Mouse (Mus musculus) intestine, embryonic 14.5 days (tissue): ENCODE measurements around the gene Rab3c. TPM values are rescaled to one million over a fixed set of nuclear protein-coding genes. Genes with fewer than 3 reads are reported as not detected.

Experiments used
- ATAC-seq: fragments of 200-750 bp; cut with Nextera tagmentation; replicated peaks from 2 replicates; pipeline ENCODE4 v1.8.0; 2017; ENCODE audit warnings: low read depth, moderate number of reproducible peaks, moderate TSS enrichment, moderate library complexity; ENCODE audit not compliant: low FRiP score, low TSS enrichment
- DNase-seq: peaks from one replicate; pipeline ENCODE4 v3.0.0-alpha.2; 2018; ENCODE audit warnings: low spot score
- H3K27ac ChIP-seq: fragments of 300-500 bp; sonication (generic); 2 replicates; pipeline ENCODE4 v1.5.1; 2014; ENCODE audit warnings: low read depth, mild to moderate bottlenecking, control low read depth
- H3K27me3 ChIP-seq: fragments of 300-500 bp; sonication (generic); replicated peaks from 2 replicates; pipeline ENCODE4 v1.6.1; 2014; ENCODE audit warnings: low read length, control low read depth; ENCODE audit not compliant: control insufficient read depth, insufficient read depth
- H3K36me3 ChIP-seq: fragments of 300-500 bp; sonication (generic); 2 replicates; pipeline ENCODE4 v1.6.1; 2014; ENCODE audit warnings: low read length, control low read depth; ENCODE audit not compliant: control insufficient read depth, insufficient read depth
- H3K4me1 ChIP-seq: fragments of 300-500 bp; sonication (generic); replicated peaks from 2 replicates; pipeline ENCODE4 v1.6.1; 2014; ENCODE audit warnings: low read length, control low read depth, mixed read lengths; ENCODE audit not compliant: control insufficient read depth, insufficient read depth
- H3K4me2 ChIP-seq: fragments of 300-500 bp; sonication (generic); 2 replicates; pipeline ENCODE4 v1.6.1; 2014; ENCODE audit warnings: low read length
- H3K4me3 ChIP-seq: fragments of 300-500 bp; sonication (generic); 2 replicates; pipeline ENCODE4 v1.5.1; 2014; ENCODE audit warnings: low read depth, low read length, control low read depth, mixed read lengths
- H3K9ac ChIP-seq: fragments of 300-500 bp; sonication (generic); 2 replicates; pipeline ENCODE4 v1.6.1; 2014; ENCODE audit warnings: mild to moderate bottlenecking, low read length
- H3K9me3 ChIP-seq: fragments of 300-500 bp; sonication (generic); 2 replicates; pipeline ENCODE4 v1.6.1; 2016; ENCODE audit warnings: low read length, control low read depth; ENCODE audit not compliant: control insufficient read depth
- WGBS: fragments of 180-500 bp; shearing (Covaris S2); extraction: QIAGEN DNeasy Blood & Tissue Kit; methylation state at CpG from one replicate; pipeline ENCODE4 v1.1.7; 2014; 5-methylcytosine and 5-hydroxymethylcytosine counted together
- polyA plus RNA-seq: library from polyadenylated mRNA; unstranded; fragments of >200 nt; fragmentation: Nextera tagmentation; extraction: Ambion mirVana; gene quantifications from 2 replicates; pipeline ENCODE4 v1.2.1, GENCODE M21; 2014

The Rab3c gene
- polyA plus RNA-seq, 1 experiment from 2014 or later = 5.5 TPM

GRCm38 (mm10) chr13:110145019-110145418 is 135.8 kb downstream of the Rab3c start:
- H3K9me3 ChIP-seq = no peaks in the 10 kb centered on the region
- no peaks in the 10 kb centered on the region for H3K27me3 ChIP-seq
- H3K36me3 ChIP-seq = no peaks in the 10 kb centered on the region
- no peak for DNase-seq
- H3K4me3 ChIP-seq = no peak overlapping the region
- no peak overlapping the region for H3K4me2 ChIP-seq
- no peak overlapping the region for H3K9ac ChIP-seq
- ATAC-seq = no peak
- H3K27ac ChIP-seq = no peak overlapping the region
- 42% methylated on average over 8 of the region's 8 CpGs for WGBS
- H3K4me1 ChIP-seq = no peaks in the 10 kb centered on the region

DNA sequence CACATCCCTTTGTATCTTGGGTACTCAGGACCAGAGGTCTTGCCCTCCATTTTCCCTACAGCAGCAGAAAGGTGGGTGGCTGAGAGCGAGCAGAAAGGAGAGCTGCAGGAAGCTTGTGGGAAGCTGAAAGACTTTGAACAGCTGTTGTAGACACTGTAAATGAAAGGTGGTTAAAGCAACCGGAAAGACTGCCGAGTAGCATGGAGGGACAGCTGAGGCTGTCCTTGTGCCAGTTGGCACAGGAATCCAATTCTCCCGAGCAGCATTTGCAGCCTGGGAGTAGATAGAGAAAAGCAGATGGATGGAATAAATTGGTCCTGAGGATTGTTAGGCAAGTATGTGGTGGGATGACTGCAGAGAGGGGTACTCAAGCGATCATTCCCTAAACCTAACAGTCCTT is 141.5 kb downstream of the Rab3c start:
- Histone ChIP-seq H3K4me3 (no peak overlapping the region), H3K9me3 (no peaks in the 10 kb centered on the region), H3K27me3 (no peaks in the 10 kb centered on the region), H3K4me2 (no peak overlapping the region), H3K9ac (no peak overlapping the region), H3K27ac (no peak overlapping the region), H3K4me1 (no peaks in the 10 kb centered on the region), H3K36me3 (no peaks in the 10 kb centered on the region)
- 72% methylated on average over 5 of the region's 5 CpGs for WGBS
- no peak for ATAC-seq
- DNase-seq = no peak

- Histone ChIP-seq H3K27ac (no peak overlapping the region), H3K9me3 (no peaks in the 10 kb centered on the region), H3K9ac (no peak overlapping the region), H3K4me1 (no peaks in the 10 kb centered on the region), H3K36me3 (no peaks in the 10 kb centered on the region), H3K4me3 (no peak overlapping the region), H3K4me2 (no peak overlapping the region), H3K27me3 (no peaks in the 10 kb centered on the region)
- no peak for ATAC-seq
- WGBS = 69% methylated on average over 5 of the region's 5 CpGs
- no peak for DNase-seq
Measured at GRCm38 (mm10) chr13:110138644-110139043, 142.2 kb downstream of the Rab3c start.

- no peaks in the 10 kb centered on the region for H3K36me3 ChIP-seq
- no peak overlapping the region for H3K4me3 ChIP-seq
- no peaks in the 10 kb centered on the region for H3K27me3 ChIP-seq
- no peak overlapping the region for H3K4me2 ChIP-seq
- H3K27ac ChIP-seq = no peak overlapping the region
- no peaks in the 10 kb centered on the region for H3K4me1 ChIP-seq
- WGBS = 55% methylated on average over 12 of the region's 12 CpGs
- H3K9me3 ChIP-seq = no peaks in the 10 kb centered on the region
- ATAC-seq (no peak), DNase-seq (no peak)
- no peak overlapping the region for H3K9ac ChIP-seq
Measured at GRCm38 (mm10) chr13:110127613-110128258, 153.1 kb downstream of the Rab3c start.

GRCm38 (mm10) chr13:110122825-110123224 is 158.0 kb downstream of the Rab3c start:
- ATAC-seq (no peak), DNase-seq (no peak)
- no peaks in the 10 kb centered on the region for H3K27me3 ChIP-seq
- H3K9ac ChIP-seq = no peak overlapping the region
- H3K4me1 ChIP-seq = no peaks in the 10 kb centered on the region
- H3K27ac ChIP-seq = no peak overlapping the region
- H3K36me3 ChIP-seq = no peaks in the 10 kb centered on the region
- no peak overlapping the region for H3K4me3 ChIP-seq
- 71% methylated on average over 4 of the region's 4 CpGs for whole genome bisulfite sequencing
- H3K9me3 ChIP-seq = no peaks in the 10 kb centered on the region
- H3K4me2 ChIP-seq = no peak overlapping the region

- Histone ChIP-seq H3K4me1 (no peaks in the 10 kb centered on the region), H3K9ac (no peak overlapping the region), H3K36me3 (no peaks in the 10 kb centered on the region), H3K9me3 (no peaks in the 10 kb centered on the region), H3K4me2 (no peak overlapping the region), H3K27me3 (no peaks in the 10 kb centered on the region), H3K27ac (no peak overlapping the region), H3K4me3 (no peak overlapping the region)
- 81% methylated on average over 5 of the region's 5 CpGs for WGBS
- DNase-seq (no peak), ATAC-seq (no peak)
Measured at GRCm38 (mm10) chr13:110116892-110117291, 163.9 kb downstream of the Rab3c start.

GRCm38 (mm10) chr13:110116316-110116715 is 164.5 kb downstream of the Rab3c start:
- Histone ChIP-seq H3K9me3 (no peaks in the 10 kb centered on the region), H3K4me2 (no peak overlapping the region), H3K27me3 (no peaks in the 10 kb centered on the region), H3K4me1 (no peaks in the 10 kb centered on the region), H3K9ac (no peak overlapping the region), H3K4me3 (no peak overlapping the region), H3K36me3 (no peaks in the 10 kb centered on the region), H3K27ac (no peak overlapping the region)
- 84% methylated on average over 3 of the region's 3 CpGs for WGBS
- DNase-seq = no peak
- ATAC-seq = no peak

GRCm38 (mm10) chr13:110114870-110115645 is 165.7 kb downstream of the Rab3c start:
- H3K4me3 ChIP-seq = no peak overlapping the region
- H3K36me3 ChIP-seq = no peaks in the 10 kb centered on the region
- no peak overlapping the region for H3K9ac ChIP-seq
- H3K27ac ChIP-seq = no peak overlapping the region
- no peaks in the 10 kb centered on the region for H3K9me3 ChIP-seq
- no peaks in the 10 kb centered on the region for H3K4me1 ChIP-seq
- 58% methylated on average over 7 of the region's 7 CpGs for WGBS
- DNase-seq (no peak), ATAC-seq (no peak)
- no peaks in the 10 kb centered on the region for H3K27me3 ChIP-seq
- no peak overlapping the region for H3K4me2 ChIP-seq

DNA sequence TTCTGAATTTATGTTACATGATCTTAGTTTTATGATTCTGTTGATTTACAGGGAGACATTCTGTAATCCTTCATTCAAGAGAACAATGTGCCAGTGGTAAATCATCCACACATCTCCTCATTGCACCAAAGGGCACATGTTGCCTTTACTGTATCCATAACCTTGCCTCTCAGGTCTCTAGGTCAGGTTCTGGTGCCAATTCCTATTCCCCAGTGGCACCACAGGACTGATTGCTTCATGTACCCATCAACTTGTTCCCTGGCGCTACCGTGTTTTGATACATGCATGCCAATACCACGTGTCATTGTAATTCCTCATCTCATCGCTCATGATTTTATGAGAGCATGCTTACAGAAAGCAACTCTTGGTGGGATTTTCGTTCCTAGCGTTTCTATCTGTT is 167.1 kb downstream of the Rab3c start:
- Histone ChIP-seq H3K36me3 (no peaks in the 10 kb centered on the region), H3K9ac (no peak overlapping the region), H3K27me3 (no peaks in the 10 kb centered on the region), H3K4me1 (no peaks in the 10 kb centered on the region), H3K4me2 (no peak overlapping the region), H3K9me3 (no peaks in the 10 kb centered on the region), H3K4me3 (no peak overlapping the region), H3K27ac (no peak overlapping the region)
- no peak for ATAC-seq
- DNase-seq = no peak
- WGBS = 94% methylated on average over 6 of the region's 6 CpGs
